Mouse (Mus musculus): Measurements from ENCODE around the gene Mrpl21.

Mrpl21 gene

DNA sequence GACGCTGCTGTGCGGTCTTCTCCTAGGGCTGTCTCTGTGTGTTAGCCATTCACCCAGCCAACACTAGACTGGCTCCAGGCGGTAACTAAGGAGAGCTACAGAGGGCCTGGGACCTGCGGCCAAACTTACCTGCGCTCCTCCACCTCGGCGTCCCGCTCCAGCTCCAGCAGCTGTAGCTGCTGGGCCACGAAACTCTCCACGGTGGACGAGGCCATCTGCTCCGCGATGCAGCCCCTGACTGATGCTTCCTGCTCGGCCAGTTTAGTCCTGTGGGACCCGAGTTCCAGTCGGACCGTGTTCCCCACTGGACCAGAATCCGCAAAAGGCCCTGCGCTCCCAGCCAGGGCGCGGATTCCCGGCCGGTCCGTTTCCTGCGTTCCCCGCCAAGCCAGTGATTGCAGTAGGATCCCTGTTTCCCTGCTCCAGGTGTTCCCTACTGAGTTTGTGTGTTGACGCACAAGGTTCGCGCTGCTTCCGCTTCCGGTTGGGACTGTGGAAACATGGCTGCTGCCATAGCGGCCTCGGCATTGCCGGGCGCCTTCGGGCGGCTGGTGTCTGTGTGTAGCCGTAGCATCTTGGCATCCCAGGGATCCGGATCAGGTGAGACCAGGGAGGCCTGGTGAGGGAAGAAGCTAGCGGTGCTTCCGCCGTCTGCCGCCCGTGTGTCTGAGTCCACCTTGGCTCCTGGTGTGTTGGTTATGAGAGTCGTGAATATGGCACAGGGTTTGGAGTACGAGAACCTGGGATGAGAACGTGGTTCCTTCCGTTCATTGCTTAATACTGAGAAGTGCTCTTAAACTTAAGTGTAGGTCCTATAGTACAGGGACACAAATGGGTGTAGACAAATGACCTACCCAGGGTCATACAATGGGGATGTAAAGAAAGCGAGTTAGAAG, at the start of gene Mrpl21, which contains the start of gene Ighmbp2:
Gene Mrpl21, plus strand, starts transcription at position 330 of the 896 bp plus-strand sequence.
Gene Ighmbp2, minus strand, starts transcription at position 446 of the 896 bp plus-strand sequence.
- peak; percentile 84 for DNase-seq

DNA sequence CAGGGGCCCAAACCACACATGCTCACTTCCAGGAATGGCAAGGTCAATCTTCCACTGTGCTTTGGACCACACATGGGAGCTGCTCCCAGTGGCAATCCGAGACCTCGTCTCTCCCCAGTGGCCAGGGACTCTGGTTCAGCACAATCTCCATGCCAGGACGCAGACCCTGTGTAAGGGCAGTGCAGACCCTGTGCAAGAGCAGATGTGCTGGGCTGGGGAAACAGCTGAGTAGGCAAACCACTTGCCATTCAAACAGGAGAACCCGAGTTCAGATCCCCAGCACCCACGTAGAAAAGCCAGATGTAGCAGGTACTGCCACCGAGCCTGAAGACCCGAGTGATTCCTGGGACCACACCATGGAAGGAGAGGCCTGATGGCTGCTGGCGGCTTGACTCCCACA, 22.7 kb upstream of the Mrpl21 start:
- no peak for DNase-seq

DNA sequence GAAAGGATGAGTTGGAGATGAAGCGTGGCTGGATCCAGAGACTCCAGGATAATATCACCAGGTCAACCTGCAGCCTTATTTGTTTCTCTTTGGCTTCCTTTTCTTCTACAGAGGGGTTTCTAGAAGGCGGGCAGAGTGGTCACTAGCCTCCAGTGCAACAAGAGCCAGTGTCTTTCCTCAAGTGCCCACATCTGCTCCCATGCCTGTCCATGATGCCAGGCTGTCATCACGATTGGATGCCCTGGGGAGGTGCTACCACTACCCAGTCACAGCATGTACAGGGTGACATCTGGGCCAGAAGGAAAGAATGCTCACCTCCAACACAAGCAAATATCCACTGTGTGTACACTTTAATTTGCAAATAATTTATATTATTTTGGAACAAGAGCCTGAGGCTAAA, 22.1 kb upstream of the Mrpl21 start:
- no peak for DNase-seq

DNA sequence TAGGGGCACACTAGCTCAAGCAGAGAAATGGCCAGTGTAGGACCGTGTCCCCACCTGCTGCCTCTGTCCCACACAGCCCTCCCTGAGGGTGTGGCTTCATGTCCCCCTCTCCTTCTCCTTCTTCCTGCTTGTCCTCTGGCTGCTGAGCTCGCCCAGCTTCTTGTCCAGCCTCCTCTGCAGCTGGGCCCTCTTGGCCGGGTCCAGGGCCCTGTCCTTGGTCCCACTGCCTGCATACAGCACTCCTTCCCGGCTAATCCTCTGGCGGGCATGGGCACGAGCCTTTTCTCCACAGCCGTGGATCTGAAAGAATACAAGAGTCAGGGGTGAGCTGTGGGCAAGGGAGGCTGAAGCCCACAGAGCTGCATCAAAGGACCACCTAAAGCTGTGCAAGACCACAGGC, 21.4 kb upstream of the Mrpl21 start:
- no peak for DNase-seq

DNA sequence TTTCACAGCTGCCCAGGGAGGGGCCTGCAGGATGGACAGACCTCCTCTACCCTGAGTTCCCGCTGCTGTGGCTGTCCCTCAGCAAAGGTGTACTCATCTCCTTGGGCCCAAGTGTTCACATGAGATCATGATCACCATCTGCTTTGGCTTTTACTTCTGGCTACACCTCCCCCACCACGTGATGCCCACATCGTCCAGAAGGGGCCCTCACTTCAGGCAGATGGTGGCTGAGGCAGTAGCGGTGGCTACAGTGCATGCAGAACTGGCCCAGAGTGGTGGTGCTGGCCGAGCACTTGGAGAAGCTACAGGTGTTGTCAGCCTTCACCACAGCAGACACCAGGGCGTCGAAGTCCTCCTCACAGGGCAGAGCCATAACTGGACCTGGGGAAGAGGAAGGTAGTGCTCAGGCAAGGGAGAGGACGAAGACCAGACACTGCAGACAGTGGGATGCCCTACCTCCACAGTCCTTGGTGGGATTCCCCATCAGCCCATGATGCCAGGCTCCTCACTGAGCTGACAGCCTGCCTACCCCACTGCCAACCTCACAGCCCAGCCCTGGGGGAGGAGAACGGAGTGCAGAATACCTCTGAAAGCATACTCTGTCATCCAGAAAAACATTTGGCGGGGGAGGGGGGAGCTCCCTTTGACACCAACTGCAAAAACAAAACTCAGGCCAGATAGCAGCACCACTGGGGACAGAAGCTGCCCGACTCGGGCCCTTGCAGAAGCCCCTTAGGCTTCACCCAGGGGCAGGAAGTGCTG, 20.8 kb upstream of the Mrpl21 start:
- no peak for DNase-seq

DNA sequence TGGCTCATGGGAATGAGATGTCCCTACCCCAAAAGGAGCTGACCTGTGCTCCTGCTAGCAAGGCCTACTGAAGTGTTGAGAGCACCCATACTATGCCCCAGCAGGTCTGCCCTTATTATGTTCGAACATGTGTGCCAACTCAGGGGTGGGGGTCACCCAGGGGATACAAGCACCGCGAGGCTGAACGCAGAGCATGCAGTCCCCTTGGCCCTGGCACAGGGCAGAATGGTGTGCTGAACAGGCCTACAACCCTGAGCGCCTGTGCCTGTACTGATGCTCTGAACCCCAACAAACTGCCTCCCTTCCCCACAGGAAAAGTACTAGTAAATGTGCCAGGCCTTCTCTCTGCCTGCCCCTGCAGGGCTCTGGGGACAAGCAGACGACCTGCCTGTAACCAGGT, 18.4 kb upstream of the Mrpl21 start:
- DNase-seq = peak; percentile 0

DNA sequence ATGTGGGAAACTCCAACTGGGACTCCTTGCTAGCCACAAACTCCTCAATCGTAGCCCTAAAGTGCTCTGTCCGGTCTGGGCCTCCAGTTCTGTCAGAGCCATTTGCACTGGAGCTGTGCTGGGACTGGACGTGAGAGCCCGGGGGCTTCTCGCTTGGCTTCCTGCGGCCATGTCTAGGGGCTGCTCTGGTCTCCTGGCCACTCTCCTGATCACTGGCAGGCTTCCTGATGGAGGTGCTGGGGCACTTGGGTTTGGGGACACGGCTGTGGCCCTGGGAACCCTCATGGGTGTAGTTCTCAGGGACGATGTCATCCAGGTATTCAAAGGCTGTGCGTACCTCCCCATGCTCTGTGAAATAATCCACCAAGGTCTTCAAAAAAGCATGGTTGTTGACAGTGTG, 17.5 kb upstream of the Mrpl21 start:
- DNase-seq = peak; percentile 0

DNA sequence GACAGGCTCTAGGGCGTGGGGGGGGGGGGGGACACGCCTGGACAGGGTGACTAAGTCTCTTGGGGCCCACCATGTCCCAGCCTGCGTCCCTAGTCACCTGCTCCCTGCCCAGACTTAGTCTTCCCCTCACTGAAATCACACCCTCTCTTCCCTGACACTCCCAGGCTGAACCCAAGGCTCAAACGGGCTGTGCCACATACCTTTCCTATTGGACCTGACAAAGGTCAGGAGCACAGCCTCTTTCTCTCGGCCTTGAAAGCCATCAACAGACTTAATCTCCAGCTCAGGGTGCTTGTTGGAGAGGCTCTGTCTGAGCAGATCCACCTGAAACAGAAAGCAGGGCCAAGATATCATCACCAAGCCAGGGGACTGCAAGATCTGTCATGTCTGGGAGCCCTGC, 16.6 kb upstream of the Mrpl21 start:
- DNase-seq = peak; percentile 0

DNA sequence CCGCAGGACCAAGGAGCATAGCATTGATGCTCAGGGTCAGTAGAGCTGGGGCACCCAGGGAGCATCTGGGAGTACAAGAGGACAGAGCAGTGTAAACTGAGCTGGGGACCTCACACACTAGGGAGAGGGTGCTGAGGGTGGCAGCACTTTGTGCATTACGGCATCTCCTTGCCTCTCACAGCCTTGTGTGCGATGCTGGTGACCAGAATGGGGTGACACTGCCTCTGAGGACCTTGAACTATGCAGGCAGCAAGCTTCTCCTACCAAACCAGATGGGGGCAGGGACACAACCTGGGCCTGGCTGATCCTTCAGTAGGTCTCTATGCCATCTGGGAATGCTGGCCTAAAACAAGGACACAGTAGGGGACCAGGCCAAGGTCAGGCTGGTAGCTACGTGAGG, 16.0 kb upstream of the Mrpl21 start:
- DNase-seq = no peak

DNA sequence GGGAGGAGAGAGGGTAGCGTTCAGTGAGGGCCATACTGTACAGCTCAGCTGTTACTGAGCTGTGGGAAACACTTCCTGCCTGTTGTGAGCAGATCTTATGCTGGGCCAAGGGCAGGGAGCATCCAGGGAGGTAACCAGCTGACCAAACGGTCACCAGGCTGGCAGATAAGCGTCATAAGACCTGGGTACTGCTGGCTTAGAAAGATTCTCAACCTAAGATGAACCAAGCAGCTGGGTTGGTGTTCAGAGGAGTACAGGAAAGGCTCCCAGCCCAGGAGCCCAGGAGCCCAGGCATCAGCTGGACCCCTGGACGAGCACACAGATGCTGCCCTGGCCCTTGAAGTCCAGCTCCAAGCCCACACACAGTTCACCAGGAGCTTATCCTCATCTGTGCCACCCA, 15.4 kb upstream of the Mrpl21 start:
- DNase-seq = peak; percentile 0

DNA sequence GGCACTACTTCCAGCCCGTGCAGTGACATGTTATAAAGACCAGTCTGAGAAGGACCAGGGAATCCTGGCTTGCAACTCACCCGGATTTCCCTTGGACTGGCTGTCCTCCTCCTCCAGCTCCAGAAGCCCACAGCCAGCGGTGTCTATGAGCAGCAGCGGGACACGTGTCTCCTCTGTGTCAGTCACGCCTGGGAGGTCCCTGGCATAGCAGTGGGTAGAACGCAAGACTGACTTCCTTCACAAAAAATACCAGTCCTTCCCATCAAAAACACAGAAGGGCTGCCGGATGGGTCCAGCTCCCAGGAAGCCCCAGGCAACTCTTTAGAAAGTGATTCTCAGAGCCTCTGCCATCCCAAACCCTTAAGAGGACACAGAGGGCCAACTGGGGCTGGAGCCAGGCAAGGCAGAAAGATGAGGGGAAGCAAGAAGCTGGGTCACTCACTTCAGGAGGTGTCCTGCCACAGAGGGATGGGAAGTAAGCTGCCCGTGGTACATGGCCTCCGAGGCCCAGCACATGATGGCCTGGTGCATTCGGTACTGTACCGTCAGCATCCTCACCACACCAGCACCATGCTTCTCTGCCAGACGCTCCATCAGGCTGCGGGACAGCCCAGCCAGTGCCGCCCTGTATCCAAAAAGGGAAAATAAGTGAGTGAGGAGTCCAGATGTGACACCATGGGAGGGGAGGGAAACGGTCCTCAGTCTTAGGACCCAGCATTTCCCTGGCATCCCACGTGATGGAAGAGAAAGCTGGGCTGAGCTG, 14.3 kb upstream of the Mrpl21 start:
- peak; percentile 0 for DNase-seq

DNA sequence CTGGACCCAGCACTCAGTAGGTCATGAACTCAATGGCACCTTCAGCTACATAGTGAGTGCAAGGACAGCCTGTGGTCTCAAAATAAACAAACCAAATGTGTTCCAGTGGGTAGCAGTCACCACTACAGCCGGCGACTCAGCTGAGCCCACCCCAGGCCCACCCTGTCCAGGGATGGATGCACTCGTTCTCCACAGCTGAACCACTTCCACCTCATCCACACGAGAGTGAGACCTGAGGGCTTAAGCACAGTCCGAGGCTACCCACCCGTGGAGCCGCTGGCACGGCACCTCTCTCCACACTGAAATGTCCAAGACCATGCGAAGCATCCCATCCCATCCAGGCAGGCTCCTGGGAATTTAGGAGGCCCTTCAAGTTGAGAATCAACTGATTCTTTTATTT, 13.4 kb upstream of the Mrpl21 start:
- DNase-seq = no peak

DNA sequence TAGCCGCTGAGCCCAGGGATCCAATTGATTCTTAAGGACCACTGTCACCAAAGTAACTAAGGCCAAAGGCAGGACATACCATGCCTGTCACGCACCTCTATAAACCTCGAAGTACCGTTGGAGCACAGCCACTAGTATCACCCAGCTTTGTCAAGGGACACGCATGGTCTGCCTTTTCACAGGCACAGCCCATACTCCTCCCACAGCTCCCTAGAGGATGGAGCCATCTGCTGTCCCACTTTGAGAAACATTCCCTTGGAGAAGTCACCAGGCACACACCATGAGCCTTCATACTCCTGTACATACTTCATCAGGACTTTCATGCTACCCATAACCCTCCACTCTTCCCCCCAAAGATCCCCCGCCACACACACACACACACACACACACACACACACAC, 12.9 kb upstream of the Mrpl21 start:
- DNase-seq = no peak

DNA sequence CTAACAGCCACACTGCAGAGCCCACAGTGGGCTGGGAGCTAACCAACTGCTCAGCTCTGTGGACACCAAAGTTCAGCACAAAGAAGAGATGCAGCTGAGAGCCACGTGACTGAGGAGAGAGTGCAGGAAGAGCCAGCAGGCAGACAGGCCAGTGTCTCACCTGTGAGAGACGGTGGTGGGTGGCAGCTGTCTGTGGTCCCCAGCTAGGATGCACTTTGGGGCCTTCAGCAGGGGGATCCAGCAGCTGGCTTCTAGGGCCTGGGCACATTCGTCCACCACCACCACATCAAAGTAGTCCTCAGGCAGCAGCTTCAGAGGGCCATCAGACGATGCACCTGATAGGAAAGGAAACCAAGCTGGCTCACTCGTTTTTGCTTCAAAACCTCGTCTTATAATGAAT, 11.3 kb upstream of the Mrpl21 start:
- no peak for DNase-seq

DNA sequence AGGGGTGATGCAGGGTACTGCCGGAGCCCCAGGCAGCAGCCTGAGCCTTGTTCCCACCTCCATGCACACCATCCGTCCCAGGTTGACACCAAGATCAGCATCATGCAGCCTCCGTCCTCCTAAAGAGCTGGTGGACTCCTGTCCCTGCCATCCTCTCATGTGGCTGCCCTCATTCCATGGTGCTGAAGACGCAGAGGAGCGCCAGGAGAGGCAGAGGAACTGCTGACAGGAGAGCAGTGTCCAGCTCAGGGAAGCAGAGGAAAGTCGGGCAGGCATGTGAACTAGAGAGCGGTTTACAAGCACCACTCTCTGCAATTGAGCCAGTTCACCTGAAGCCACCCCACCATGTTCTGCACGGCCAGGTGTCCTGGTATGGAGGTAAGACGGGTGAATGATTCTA, 9.4 kb upstream of the Mrpl21 start:
- no peak for DNase-seq

DNA sequence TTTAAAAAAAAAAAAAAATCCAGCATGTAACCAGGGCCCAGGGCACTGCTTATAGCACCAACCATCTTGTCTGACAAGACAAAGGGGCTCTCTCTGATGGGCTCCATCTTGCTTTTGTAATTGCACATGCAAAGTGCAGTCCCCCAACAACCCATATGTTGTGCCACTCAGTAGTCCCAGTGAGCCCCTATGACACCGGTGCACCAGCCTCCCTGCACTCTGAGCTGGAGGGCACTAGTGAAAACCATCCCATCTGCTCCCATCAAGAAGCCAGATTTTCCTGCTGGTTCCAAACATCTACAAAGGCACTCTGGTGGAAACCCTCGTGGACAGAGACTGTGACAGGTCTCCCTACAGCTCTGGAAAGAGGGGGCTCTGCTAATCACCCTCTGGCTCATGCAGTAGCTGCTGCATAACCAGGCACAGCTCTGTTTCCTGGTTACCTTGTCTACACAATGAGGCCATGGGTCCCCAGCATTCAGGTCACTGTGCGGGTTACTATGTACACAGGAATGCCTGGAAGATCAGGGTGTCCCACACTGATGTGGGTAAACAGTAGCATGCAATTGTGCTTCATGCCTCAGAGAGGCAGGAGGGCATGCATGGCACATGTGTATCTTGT, 6.8 kb upstream of the Mrpl21 start:
- DNase-seq = no peak

DNA sequence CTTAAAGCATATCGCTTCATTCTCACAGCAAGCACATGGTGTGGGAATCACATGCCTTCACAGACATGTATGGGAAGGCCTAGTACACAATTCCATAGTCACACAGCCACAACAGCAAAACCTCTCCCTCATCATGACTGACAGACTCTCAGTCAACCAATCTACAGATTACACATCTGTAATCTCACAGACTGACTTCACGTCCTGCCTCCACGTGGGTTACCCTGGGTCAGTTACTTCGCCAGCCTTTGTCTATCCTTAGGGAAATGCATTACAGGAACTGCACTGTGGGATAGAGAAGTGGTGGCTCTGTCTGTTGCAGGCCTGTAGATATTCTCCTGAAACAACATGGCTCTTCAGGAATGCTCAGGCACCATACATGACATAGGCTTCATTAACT, 815 bp upstream of the Mrpl21 start:
- DNase-seq = no peak

DNA sequence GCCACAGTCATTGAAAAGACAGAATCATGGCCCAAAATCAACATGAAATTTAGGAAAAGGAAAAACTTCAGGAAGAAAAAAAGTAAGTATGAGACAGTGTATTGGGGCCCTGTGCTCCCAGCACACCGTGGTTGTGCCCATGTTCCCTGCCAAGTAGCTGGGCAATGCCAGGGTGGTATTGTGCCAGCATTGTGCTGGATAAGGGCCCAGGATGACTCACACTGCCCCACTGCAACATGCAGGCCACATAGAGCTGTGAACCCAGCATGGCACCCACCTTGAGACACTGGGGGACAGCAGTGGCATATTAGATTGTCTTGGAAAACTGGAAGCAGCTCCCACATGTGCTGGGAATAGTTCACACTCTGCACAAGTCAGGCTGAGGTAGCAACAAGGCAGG, 6.3 kb downstream of the Mrpl21 start:
- DNase-seq = no peak

DNA sequence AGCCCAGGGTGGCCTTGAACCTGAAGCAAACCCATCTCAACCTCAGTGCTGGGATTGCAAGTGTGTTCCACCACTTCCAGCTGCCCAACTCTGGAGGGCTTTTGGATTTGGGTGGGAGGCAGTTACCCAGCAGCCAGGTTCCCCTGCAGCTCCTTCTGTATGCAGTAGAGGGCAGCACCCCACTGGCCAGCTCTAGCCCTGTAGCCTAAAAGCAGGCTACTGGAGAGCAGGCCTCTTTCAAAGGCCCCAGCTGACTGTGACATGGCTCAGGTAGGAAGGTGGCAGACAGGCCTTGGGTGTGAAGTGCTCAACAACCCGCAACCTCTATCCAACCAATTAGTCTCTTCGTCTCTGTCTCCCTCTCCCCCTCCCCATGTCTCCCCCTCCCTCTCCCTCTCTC, 9.3 kb downstream of the Mrpl21 start:
- peak; percentile 67 for DNase-seq

DNA sequence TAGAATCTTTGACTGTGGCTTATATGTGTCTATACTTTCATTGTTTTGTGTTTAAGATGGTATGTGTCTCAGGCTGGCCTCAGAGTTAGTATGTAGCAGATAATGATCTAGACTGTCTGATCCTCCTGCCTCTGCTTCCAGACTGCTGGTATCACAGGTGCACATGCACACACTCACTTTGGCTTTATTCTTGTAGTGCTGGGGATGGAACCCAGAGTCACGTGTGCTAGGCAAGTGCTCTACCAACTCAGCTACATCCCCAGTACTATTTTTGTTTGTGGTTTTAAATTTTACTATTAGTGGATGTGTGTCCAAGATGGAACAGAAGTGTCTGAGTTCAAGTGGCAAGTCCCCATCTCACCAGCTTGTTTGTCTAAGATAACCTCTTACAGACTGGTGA, 10.3 kb downstream of the Mrpl21 start:
- no peak for DNase-seq

DNA sequence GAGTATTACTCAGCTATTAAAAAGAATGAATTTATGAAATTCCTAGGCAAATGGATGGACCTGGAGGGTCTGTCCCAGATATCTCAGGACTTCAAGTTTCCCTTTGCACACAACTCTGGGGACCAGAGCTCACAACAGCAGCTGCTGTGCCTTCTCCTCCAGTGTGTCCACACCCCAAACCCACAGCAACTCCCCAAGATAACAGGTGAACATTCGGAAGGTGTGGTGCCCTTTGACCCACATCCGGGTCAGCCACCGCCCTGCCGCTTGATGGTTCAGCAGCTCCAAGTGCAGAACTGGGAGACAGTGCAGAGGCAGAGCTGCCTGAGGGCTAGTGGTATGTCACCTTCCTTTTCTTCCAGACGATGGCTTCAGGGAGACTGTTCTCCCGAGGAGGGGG, 12.5 kb downstream of the Mrpl21 start:
- DNase-seq = no peak

DNA sequence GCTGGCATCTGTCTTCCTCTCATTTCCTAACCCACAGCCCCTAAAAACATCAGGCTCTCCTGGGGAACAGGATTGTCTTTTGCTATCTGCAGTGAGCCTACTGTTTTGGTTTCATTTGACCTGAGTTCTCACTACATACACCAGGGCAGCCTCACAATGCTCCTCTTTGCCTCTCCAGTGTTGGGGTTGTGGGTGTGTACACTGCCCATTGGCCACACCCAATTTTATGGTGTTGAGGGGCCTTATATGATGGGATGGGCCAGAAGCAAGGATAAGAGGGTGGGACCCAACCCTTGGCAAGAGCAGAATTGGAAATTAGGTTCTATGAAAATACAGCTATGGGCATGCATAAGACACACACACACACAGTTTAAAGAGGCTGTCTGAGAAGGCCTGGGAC, 14.3 kb downstream of the Mrpl21 start:
- no peak for DNase-seq

DNA sequence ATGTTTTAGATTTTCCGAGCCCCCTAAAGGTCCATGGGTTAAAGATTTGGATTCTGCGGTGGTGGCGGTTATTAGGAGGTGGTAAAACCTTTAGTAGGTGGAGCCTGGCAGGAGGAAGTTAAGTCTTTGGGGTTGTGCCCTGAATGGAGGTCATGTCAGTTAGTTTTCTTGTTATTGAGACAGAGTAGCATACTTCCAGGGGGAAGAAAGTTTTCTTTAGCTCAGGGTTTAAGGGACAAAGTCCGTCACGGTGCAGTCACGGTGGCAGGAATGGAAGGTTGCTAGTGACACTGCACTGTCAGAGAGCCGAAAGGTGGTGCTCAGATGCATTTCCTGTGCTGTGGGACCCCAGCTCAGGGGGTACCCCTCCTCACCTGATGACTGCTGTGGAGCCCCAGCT, 15.1 kb downstream of the Mrpl21 start:
- no peak for DNase-seq

Data from thymus, postnatal 25 days (tissue).